Mouse (Mus musculus) testis, adult 2 months (tissue): ENCODE measurements at regions not wholly inside any gene's neighbourhood (a gene's known extent, or its start where the extent isn't known, plus 50 kb on each side); places are given as distances from the start of the nearest gene placed in this dataset.

ENCODE experiments used
- H3K27ac ChIP-seq: fragments of 200-500 bp; 2 replicates; pipeline ENCODE4 v1.5.1; 2012; ENCODE audit warnings: low read depth, low read length; ENCODE audit not compliant: control insufficient read depth, insufficient read depth
- H3K27me3 ChIP-seq: fragments of 200-500 bp; 2 replicates; pipeline ENCODE4 v1.6.1; 2012; ENCODE audit warnings: mild to moderate bottlenecking, low read length, moderate library complexity; ENCODE audit not compliant: control insufficient read depth, insufficient read depth
- H3K36me3 ChIP-seq: fragments of 200-500 bp; 2 replicates; pipeline ENCODE4 v1.6.1; 2012; ENCODE audit warnings: mild to moderate bottlenecking, low read length; ENCODE audit not compliant: control insufficient read depth, insufficient read depth
- H3K4me1 ChIP-seq: fragments of 200-500 bp; 2 replicates; pipeline ENCODE4 v1.6.1; 2012; ENCODE audit warnings: low read length; ENCODE audit not compliant: control insufficient read depth, insufficient read depth
- H3K4me3 ChIP-seq: fragments of 200-500 bp; 2 replicates; pipeline ENCODE4 v1.5.1; 2012; ENCODE audit warnings: low read depth, mild to moderate bottlenecking, low read length, moderate library complexity, mixed read lengths; ENCODE audit not compliant: control insufficient read depth
- CTCF ChIP-seq: fragments of 200-500 bp; IDR thresholded peaks from 2 replicates; pipeline ENCODE4 v1.5.1; 2012; ENCODE audit warnings: low read depth, mild to moderate bottlenecking, inconsistent platforms, low read length, moderate library complexity; ENCODE audit not compliant: control insufficient read depth, insufficient read depth, insufficient replicate concordance
- POLR2A ChIP-seq: fragments of 200-500 bp; IDR thresholded peaks from 2 replicates; pipeline ENCODE4 v1.6.1; 2012; ENCODE audit warnings: low read depth, mild to moderate bottlenecking, inconsistent platforms, low read length, moderate library complexity; ENCODE audit not compliant: control insufficient read depth

DNA sequence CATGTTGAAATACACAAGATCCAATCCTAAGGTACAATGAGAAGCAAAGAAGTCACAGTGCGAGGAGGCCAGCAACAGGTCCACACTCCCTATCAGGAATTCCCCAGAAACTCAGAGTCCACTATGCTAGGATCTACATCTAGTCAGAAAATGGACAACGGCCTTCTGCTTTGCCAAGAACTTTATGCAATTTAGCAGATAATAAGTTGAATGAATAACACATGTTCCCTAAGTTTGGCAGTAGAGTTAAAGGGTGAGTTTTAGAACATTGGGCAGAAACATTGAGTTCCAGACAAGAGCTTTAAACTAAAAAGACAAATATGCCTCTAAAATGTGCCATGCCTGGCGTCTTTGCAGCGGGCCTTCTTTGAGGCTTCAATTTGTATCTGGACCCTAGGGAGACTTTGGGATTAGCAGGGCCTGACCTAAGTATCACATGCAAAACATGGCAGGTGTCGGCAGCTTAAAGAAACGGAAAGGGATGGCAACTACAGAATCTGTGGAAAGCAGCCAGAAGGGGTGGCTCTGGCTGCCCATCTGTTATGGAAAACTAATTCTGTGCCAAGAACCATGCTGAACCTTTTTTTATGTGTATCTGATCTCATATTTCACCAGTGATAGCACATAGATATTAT, 600.6 kb upstream of the Nox3 start:
- TF ChIP-seq POLR2A (no peak), CTCF (no peak)
- no peaks in the 10 kb centered on the region for H3K27me3 ChIP-seq
- no peak overlapping the region for H3K4me3 ChIP-seq
- no peaks in the 10 kb centered on the region for H3K36me3 ChIP-seq
- H3K4me1 ChIP-seq = no peaks in the 10 kb centered on the region; the same call in 1 of the 2 replicates
- peak overlapping the region; percentile 23; the same call in 1 of the 2 replicates for H3K27ac ChIP-seq

DNA sequence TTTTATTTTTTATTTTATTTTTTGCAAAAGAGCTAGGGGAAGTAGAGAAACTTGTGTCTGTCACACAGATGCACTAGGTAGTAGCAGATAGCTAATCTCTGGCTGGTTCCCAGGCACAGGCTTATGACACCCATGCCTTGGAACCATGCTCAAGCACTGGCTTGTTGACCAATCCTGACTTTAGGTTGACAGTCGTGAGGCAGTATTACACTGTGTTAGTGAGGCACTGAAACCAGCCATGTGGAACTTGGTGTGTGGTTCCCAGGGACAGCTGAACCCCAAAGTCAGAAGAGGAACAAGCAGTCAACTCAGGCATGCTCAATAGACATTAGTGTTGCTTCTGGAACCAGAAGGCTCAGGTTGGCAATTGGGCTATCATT, 601.1 kb upstream of the Nox3 start:
- Histone ChIP-seq H3K27me3 (no peaks in the 10 kb centered on the region), H3K36me3 (no peaks in the 10 kb centered on the region), H3K27ac (no peak overlapping the region; the same call in none of the 2 replicates), H3K4me3 (no peak overlapping the region), H3K4me1 (no peaks in the 10 kb centered on the region; the same call in 1 of the 2 replicates)
- TF ChIP-seq POLR2A (no peak), CTCF (no peak)

DNA sequence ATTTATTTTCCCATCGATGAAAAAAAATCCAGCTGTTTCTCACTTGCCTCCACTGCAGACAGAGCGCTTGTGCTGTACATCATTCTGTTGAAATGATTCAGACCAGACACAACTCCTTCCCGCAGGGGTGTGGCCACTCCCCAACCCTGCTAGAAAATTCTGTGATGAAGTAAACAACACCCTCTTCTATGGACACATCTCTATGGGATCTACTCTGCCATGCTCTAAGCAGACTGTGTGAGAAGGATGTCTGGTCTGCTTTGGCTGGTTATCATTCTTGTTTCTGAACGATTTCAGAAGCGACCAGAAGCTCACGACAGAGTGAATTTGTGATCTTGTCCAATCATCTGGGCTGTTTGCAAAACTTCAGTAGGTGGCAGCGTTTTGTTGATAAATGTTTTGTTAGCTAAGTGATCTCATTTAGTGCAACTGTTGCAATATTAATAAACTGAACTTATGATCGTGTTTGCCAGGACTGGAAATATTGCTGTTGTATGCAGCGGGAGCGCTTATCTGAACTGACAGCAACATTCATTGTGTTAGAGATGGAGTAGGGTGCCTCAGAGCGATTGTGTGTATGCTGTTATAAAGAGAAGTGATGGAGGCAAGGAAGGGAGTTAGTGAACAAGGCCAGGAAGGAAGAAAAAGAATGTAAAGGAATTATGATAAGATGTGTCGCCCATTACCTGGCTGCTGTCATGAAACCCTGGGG, 605.2 kb upstream of the Nox3 start:
- H3K27ac ChIP-seq = no peak overlapping the region
- no peaks in the 10 kb centered on the region; the same call in 1 of the 2 replicates for H3K4me1 ChIP-seq
- no peak for TF ChIP-seq CTCF
- TF ChIP-seq POLR2A = no peak

DNA sequence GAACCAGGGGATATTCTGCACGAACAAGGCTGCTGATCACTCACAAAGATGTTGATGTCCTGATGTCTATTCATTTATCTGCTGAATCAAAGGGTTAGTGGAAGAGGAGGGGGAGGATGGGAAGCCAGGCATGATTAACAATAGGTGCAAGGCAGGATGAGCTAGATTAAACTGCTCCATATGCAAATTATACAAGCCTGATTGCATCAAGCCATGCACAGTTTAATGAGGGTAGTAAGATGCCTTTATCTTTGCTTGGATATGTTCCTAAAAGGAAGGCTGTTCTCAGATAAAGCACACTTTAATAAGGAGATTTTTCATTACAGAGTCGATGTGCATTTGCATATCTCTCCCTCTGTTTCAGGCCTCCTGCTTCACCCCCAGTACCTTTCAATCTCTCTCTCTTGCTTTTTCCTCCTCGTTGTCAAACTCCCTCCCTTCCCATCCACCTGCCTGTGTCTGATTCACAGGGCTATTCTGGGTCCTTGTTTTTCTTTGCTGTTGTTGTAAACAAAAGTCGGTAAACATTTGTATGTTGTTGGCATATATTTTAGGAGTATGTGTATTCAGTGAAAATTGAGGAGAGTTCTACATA, 615.8 kb upstream of the Nox3 start:
- no peaks in the 10 kb centered on the region for H3K4me1 ChIP-seq
- H3K4me3 ChIP-seq = no peak overlapping the region
- no peaks in the 10 kb centered on the region for H3K36me3 ChIP-seq
- TF ChIP-seq CTCF (no peak), POLR2A (no peak)
- H3K27me3 ChIP-seq = no peaks in the 10 kb centered on the region
- H3K27ac ChIP-seq = no peak overlapping the region

More for the DNA sequence above, 605.2 kb upstream of the Nox3 start:
- Histone ChIP-seq H3K27me3 (no peaks in the 10 kb centered on the region), H3K4me3 (no peak overlapping the region), H3K36me3 (no peaks in the 10 kb centered on the region)

DNA sequence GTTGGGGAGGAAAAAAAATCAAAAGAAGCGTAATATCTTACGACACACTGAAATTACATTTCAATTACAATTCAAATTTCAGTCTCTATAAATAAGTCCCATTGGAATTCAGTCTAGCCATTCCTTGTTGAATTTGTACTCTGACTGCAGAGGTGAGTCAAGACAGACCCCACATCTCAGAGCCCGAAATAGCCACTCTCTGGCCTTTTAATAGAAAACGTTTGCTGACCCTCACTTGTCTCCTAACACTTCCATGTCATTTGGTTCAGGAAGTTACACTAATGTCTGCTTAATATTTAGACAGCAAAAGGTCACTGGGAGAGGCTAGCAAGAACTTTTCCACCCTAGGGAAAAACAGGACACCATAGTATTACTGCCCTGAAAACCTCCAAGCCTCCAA, 623.1 kb upstream of the Nox3 start:
- Histone ChIP-seq H3K27ac (no peak overlapping the region), H3K36me3 (no peaks in the 10 kb centered on the region), H3K4me1 (peaks cover 2% of the 10 kb centered on the region; the same call in 1 of the 2 replicates), H3K4me3 (no peak overlapping the region), H3K27me3 (no peaks in the 10 kb centered on the region)
- TF ChIP-seq CTCF = no peak
- TF ChIP-seq POLR2A = no peak

DNA sequence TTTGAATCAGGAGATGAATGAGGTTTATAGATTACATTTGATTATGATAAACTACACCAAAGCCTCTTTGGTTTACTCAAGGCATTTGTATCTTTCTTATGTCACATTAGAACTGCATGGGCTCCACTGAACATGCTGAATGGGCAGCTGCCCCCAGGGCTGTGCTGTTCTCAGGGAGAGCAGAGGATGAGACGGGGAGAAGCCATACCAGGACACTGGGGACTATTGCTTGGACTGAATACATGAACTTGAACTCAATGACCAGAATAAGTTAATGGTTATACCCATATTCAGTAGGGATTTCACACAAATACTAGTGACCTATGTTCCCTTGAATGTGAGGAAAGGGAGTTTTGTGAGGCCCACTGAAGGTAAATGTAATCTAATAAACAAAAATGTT, 632.7 kb upstream of the Nox3 start:
- no peaks in the 10 kb centered on the region for H3K36me3 ChIP-seq
- no peak overlapping the region for H3K4me3 ChIP-seq
- H3K27me3 ChIP-seq = no peaks in the 10 kb centered on the region
- no peak overlapping the region for H3K27ac ChIP-seq
- no peaks in the 10 kb centered on the region for H3K4me1 ChIP-seq
- TF ChIP-seq POLR2A (no peak), CTCF (no peak)

DNA sequence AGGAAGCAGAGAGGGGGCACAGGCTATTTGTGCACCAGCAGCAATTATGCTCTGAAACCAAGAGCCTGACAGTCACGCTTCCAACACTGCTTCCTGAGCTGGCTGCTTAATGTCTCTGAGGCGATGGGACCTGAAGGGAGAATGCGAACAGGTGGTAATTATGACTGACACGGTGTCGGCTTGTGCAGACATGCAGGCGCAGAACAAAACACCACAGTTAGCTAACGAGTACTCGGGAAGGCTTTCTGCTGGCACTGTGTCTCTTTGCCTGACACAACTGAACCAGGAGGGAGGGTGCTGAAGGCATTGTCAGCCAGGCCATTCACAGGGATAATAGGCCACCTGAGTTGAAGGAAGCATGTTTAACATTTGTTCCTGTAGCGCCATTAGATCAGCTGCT, 635.6 kb upstream of the Nox3 start:
- H3K4me1 ChIP-seq = no peaks in the 10 kb centered on the region
- H3K4me3 ChIP-seq = no peak overlapping the region
- no peaks in the 10 kb centered on the region for H3K27me3 ChIP-seq
- TF ChIP-seq CTCF (no peak), POLR2A (no peak)
- H3K27ac ChIP-seq = no peak overlapping the region
- no peaks in the 10 kb centered on the region for H3K36me3 ChIP-seq
